Mouse (Mus musculus) MEL (cell line): ENCODE measurements at regions not wholly inside any gene's neighbourhood (a gene's known extent, or its start where the extent isn't known, plus 50 kb on each side); places are given as distances from the start of the nearest gene placed in this dataset.

ENCODE experiments used
- CHD1 ChIP-seq: IDR thresholded peaks from 2 replicates; pipeline ENCODE4 v1.6.1; 2012; ENCODE audit warnings: low read depth, mild to moderate bottlenecking, inconsistent platforms, low read length, improper control_type of control experiment
- ELF1 ChIP-seq: IDR thresholded peaks from 2 replicates; pipeline ENCODE4 v1.6.1; 2014; ENCODE audit warnings: low read depth, mild to moderate bottlenecking, inconsistent platforms, low read length, improper control_type of control experiment, moderate library complexity
- MEF2A ChIP-seq: IDR thresholded peaks from 2 replicates; pipeline ENCODE4 v1.6.1; 2014; ENCODE audit warnings: low read depth, mild to moderate bottlenecking, inconsistent platforms, low read length, improper control_type of control experiment; ENCODE audit not compliant: poor library complexity, insufficient replicate concordance, severe bottlenecking; ENCODE audit errors: extremely low read depth
- MXI1 ChIP-seq: IDR thresholded peaks from 2 replicates; pipeline ENCODE4 v1.6.1; 2011; ENCODE audit warnings: mild to moderate bottlenecking, low read depth, low read length, improper control_type of control experiment
- MYB ChIP-seq: IDR thresholded peaks from 2 replicates; pipeline ENCODE4 v1.6.1; 2011; ENCODE audit warnings: mild to moderate bottlenecking, low read depth, low read length, improper control_type of control experiment
- TBP ChIP-seq: IDR thresholded peaks from 2 replicates; pipeline ENCODE4 v1.8.0; 2011; ENCODE audit warnings: low read depth, low read length, improper control_type of control experiment
- UBTF ChIP-seq: IDR thresholded peaks from 2 replicates; pipeline ENCODE4 v1.6.1; 2012; ENCODE audit warnings: low read depth, mild to moderate bottlenecking, inconsistent platforms, low read length, improper control_type of control experiment, moderate library complexity, borderline replicate concordance; ENCODE audit not compliant: insufficient read depth
- ZC3H11A ChIP-seq: IDR thresholded peaks from 2 replicates; pipeline ENCODE4 v1.6.1; 2012; ENCODE audit warnings: low read depth, mild to moderate bottlenecking, inconsistent platforms, low read length, improper control_type of control experiment
- ZMIZ1 ChIP-seq: IDR thresholded peaks from 2 replicates; pipeline ENCODE4 v1.6.1; 2012; ENCODE audit warnings: low read depth, mild to moderate bottlenecking, inconsistent platforms, low read length, improper control_type of control experiment, moderate library complexity

GRCm38 (mm10) chr2:167765811-167766210, 76.2 kb upstream of the Tmem189 start:
- no peak for TF ChIP-seq ZC3H11A
- no peak for TF ChIP-seq ELF1
- TF ChIP-seq UBTF, result no peak
- TF ChIP-seq TBP, result no peak
- TF ChIP-seq CHD1, result no peak
- TF ChIP-seq MEF2A, result no peak
- no peak for TF ChIP-seq MYB
- TF ChIP-seq MXI1, result no peak
- no peak for TF ChIP-seq ZMIZ1
